Mouse (Mus musculus) brain, embryonic 14.5 days (tissue): ENCODE data around the gene Npepps.

Experiments used
- CTCF ChIP-seq: fragments of 200-500 bp; IDR thresholded peaks from 2 replicates; pipeline ENCODE4 v1.5.1; 2012; ENCODE audit warnings: inconsistent platforms, mild to moderate bottlenecking, moderate library complexity, borderline replicate concordance; ENCODE audit not compliant: insufficient read depth, insufficient read length; ENCODE audit errors: extremely low read depth
- POLR2A ChIP-seq: fragments of 200-500 bp; IDR thresholded peaks from 2 replicates; pipeline ENCODE4 v1.6.1; 2012; ENCODE audit warnings: mild to moderate bottlenecking, inconsistent platforms, borderline replicate concordance; ENCODE audit not compliant: poor library complexity, insufficient read depth, insufficient read length, severe bottlenecking; ENCODE audit errors: extremely low read depth

DNA sequence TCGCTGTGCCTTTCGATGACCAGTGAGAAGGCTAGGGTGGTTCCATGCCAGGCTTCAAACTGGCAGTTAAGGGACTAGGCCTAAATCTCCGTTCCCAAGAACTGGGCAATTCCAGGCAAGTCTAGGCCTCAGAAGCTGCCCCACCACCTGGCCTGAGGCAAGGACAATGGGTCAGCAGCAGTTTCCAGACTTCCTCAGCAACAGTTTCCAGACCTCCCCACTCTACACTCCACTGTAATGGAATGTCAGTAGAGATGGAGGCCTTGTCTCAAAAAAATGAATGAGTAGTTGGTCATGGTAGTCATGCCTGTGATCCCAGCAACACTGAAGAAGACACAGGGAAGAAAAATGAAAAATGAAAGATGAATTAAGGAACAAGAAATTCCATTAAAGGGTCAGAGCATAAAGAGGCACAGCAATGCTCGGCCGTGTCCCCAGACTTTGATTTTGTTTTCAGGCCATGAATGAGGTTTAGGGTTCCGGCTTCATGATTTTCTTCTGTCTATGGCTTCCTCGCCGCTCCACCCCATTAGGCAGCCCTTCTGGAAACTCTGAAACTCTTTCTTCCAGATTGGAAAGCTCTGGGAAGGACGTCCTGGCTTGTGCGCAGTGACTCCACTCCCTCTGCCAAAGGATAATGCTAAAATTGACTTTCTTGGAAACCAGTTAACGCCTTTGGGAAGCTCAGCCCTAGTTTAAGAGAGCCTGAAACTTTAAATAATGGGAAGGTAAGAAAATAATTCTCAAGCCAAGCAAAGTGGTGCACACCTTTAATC lies 27.0 kb upstream of the Npepps start:
- TF ChIP-seq POLR2A (no peak), CTCF (no peak)
